Mouse (Mus musculus) adipocyte (in vitro differentiated cells): ENCODE results near the gene Arv1.

Experiments
- DNase-seq: peaks from one replicate; pipeline ENCODE4 v3.0.0-alpha.2; 2016; ENCODE audit warnings: low spot score

Arv1 gene

GRCm38 (mm10) chr8:124724301-124724700, 2.4 kb downstream of the Arv1 start:
- DNase-seq: no peak

DNA sequence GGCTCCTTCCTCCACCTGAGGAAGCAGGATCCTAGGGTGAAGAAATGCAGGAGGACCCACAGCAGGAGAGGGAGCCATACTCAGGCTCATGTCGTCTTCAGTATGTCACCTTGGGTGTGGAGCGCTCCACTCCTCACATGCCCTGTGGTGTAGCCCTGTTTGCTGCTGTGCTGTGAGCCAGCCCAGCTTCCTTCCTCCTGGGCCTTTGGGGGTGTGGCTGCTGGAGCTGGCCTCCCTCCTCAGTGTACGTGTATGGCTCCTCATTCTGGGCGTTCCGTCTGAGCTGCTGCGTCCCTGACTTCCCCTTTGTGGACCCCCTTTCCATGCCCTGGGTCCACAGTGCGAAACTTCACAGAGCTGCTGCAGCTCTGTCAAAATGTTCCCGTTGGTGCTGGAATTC, 10.9 kb downstream of the Arv1 start:
- no peak for DNase-seq

- DNase-seq: no peak
These were observed 13.5 kb downstream of the Arv1 start for GRCm38 (mm10) chr8:124735371-124735911.

GRCm38 (mm10) chr8:124739268-124739667, 17.3 kb downstream of the Arv1 start:
- DNase-seq: no peak

DNA sequence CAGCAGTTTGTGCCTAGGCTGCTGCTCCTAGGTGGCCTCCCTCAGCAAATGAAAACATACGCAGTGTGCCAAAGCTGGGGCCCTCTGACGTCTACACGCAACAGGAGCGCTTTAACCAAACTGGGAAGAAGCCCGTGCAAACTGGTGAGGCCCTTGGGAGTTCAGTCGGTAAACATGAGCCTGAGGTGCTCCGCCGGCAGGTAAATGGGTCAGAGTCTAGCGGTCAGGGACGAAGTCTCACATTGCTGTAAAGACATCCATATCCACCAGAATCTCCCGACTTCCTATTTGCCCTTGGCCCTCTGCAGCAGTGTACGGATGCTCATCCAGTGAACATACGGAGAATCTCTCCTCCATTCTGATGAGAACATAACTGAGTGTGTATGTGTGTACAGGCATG, 24.7 kb downstream of the Arv1 start:
- DNase-seq: no peak

GRCm38 (mm10) chr8:124751191-124751590, 29.3 kb downstream of the Arv1 start:
- DNase-seq: no peak

DNA sequence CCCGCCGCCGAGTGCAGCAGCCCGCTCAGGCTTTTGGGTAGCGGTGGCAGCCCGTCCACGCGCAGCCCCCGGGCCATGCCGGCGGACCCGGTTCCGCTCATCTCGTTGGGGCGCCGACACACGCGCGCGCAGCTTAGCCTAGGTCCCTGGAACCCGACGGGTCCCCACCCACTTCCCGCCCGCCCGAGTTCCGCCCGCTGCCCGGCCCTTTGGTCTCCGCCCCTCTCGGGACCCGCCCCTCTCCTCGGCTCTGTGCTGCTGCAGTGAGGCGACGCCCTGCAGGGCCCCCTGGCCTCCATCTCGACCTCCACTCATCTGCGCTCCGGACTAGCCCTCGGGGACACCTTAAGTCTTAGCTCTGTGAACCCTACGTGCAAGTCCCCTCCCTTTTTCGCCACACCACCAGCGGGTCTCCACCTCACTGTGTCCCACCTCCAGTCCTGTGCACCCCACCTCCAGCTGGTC, 29.8 kb downstream of the Arv1 start, which contains the start of gene Fam89a:
TSS of gene Fam89a (minus strand) at position 124 of the 465 bp plus-strand sequence.
- DNase-seq: no peak

DNA sequence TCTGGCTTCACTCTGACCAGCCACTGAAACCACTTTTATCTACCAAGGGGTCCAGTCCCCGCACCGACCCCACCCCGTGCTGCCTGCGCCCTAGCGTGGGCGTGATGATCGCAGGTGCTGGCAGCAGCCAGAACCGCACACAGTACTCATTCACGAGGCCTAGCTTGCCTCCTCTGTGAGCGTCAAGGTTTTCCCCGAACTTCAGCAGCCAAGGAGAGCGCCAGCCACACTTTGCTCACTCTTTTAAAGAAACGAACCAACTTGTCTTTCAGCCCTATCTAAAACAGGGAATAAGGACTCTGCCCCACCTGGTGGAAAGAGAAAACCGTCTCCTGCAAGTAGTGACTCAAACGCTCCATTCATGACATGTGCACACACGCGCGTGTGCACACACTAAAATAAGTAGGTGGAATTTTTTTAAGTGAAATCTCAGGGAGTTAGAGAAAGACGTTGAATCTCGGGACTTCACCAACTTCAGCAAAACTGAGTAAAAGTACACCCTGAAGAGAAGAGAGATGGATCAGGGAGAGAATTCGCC, 30.5 kb downstream of the Arv1 start:
- no peak for DNase-seq

GRCm38 (mm10) chr8:124754101-124754791, 32.3 kb downstream of the Arv1 start:
- DNase-seq: no peak

- no peak for DNase-seq
These were observed 32.9 kb downstream of the Arv1 start for GRCm38 (mm10) chr8:124754792-124755190.

- no peak for DNase-seq
These were observed 33.5 kb downstream of the Arv1 start for GRCm38 (mm10) chr8:124755481-124755880.

GRCm38 (mm10) chr8:124756153-124756552, 34.2 kb downstream of the Arv1 start:
- no peak for DNase-seq

DNA sequence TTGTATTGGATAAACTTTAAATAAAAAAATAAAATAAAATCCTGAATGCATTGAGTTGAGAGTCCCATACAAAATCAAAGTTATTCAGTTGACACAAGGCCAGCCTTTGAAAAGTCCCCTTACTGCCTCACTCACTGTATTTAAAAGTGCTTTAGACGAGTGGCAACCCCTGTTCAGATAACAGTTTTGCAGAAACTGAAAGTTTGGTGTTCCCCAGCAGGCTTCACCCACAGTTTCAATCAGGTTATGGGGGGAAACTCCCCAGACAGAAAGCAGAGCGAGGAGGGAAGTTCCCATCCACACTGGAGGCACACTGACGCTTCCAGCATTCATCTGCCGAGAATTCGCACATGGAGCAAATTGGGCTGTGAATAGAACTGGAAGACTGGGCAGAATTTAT, 34.7 kb downstream of the Arv1 start:
- DNase-seq: no peak

- DNase-seq: no peak
These were observed 36.6 kb downstream of the Arv1 start for GRCm38 (mm10) chr8:124758544-124758943.

DNA sequence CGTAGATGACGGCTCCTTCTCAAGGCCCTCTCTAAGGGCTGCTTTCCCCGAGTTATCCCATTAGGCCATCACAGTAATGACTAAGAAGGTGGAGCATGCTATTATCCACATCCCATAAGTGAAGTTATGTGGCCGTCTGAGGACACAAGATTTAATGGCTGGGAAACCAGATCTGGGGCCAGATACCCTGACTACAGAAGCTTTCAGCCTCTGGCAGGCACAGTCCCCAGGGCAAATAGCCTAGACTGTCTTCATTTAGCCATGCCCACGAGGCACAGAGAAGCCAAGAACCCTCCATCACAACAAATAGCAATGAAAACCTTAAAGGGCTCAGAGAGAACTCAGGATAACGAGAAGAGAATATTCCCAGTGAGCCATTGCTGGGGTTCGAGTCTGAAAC, 41.1 kb downstream of the Arv1 start:
- no peak for DNase-seq

- no peak for DNase-seq
These were observed 50.5 kb downstream of the Arv1 start for GRCm38 (mm10) chr8:124772389-124772788.

- DNase-seq: peak; percentile 45
These were observed 53.8 kb downstream of the Arv1 start for GRCm38 (mm10) chr8:124775695-124776094.

- peak; percentile 56 for DNase-seq
These were observed 58.3 kb downstream of the Arv1 start for GRCm38 (mm10) chr8:124780236-124780635.

GRCm38 (mm10) chr8:124782431-124782830, 60.5 kb downstream of the Arv1 start:
- no peak for DNase-seq

DNA sequence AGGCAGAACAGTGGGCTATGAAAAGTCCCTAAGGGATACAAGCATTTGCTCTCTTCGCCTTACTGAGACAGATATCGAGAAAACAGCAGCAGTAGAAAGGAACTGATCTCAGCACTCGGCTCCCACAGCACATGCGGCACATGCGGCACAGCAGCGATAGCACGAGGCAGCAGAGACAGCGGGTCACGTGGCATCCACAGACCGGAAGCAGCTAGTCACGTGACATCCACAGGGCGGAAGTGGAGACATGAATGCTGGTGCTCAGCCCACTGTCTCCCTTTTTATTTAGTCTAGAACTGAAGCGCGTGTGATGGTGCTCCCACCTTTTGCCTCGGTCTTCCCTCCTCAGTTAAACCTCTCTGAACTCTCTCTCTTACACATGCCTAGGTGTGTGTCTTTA, 61.3 kb downstream of the Arv1 start:
- DNase-seq: no peak
